ENCODE assay signal across 9 mouse cellular contexts in genomic region chr7:142386621-142387201, GRCm38 (mm10). TPM values are rescaled to one million over a fixed set of nuclear protein-coding genes. Genes with fewer than 3 reads are reported as not detected.
DNase-seq lines count a peak whose midpoint lies in the region; ATAC-seq and TF ChIP-seq lines count a peak whose summit lies in the region.
"Had no signal": no experiment of that assay in that cellular context is flagged by ENCODE, and none has a peak within 500 bp of the region (broad histone marks: within the 10 kb centered on the region; RNA-seq: fewer than 3 reads in every experiment).

No protein-coding gene starts in this region.

- no peak for TF ChIP-seq CTCF in liver, embryonic 14.5 days (IDR thresholded peaks at IDR 0.05; ENCODE audit: low read depth)

- H3K27ac ChIP-seq in embryonic facial prominence, embryonic 12.5 days = no peak overlapping the region
- peak overlapping the region; percentile 82 for H3K27ac ChIP-seq in hindbrain, embryonic 13.5 days
- H3K27ac ChIP-seq in liver, embryonic 14.5 days = peak overlapping the region; percentile 39

- H3K4me1 ChIP-seq in embryonic facial prominence, embryonic 12.5 days = peaks cover 17% of the 10 kb centered on the region
- H3K4me1 ChIP-seq in hindbrain, embryonic 13.5 days (replicated peaks) = peaks cover 24% of the 10 kb centered on the region
- H3K4me1 ChIP-seq in liver, embryonic 14.5 days (replicated peaks; ENCODE audit: control insufficient read depth in 2 of 2, insufficient read depth in 2 of 2, low read length in 1 of 2) = peaks cover 33 to 45% of the 10 kb centered on the region in 2 experiments

- peak overlapping the region; percentile 74 for H3K9ac ChIP-seq in embryonic facial prominence, embryonic 12.5 days
- H3K9ac ChIP-seq in hindbrain, embryonic 13.5 days = peak overlapping the region; percentile 86
- peak overlapping the region; percentile 68 for H3K9ac ChIP-seq in liver, embryonic 14.5 days (replicated peaks)

- no peak for TF ChIP-seq EP300 in liver, embryonic 14.5 days (IDR thresholded peaks at IDR 0.05; ENCODE audit: low read depth)

- no peaks in the 10 kb centered on the region for H3K9me3 ChIP-seq in embryonic facial prominence, embryonic 12.5 days
- H3K9me3 ChIP-seq in hindbrain, embryonic 13.5 days = no peaks in the 10 kb centered on the region
- no peaks in the 10 kb centered on the region for H3K9me3 ChIP-seq in liver, embryonic 14.5 days (ENCODE audit: control insufficient read depth, low read length)

- H3K36me3 ChIP-seq in embryonic facial prominence, embryonic 12.5 days = peaks cover 36% of the 10 kb centered on the region
- peaks cover 42% of the 10 kb centered on the region for H3K36me3 ChIP-seq in hindbrain, embryonic 13.5 days
- H3K36me3 ChIP-seq in liver, embryonic 14.5 days (replicated peaks; ENCODE audit: control insufficient read depth, insufficient read depth, low read depth) = peaks cover 39% of the 10 kb centered on the region

- H3K4me3 ChIP-seq in embryonic facial prominence, embryonic 12.5 days = peak overlapping the region; percentile 81
- H3K4me3 ChIP-seq in hindbrain, embryonic 13.5 days = peak overlapping the region; percentile 65
- peak overlapping the region; percentile 60 to 85 for H3K4me3 ChIP-seq in liver, embryonic 14.5 days (ENCODE audit: insufficient read depth in 1 of 2, low read depth in 2 of 2, low read length in 2 of 2)

- WGBS in embryonic facial prominence, embryonic 12.5 days = 66% methylated on average over 6 of the region's 6 CpGs
- WGBS in hindbrain, embryonic 13.5 days = 59% methylated on average over 6 of the region's 6 CpGs
- WGBS in liver, embryonic 14.5 days (ENCODE audit: insufficient replicate concordance) = 37% methylated on average over 6 of the region's 6 CpGs

- 0 out of 2 replicates have a peak, but pooled peaks have one; percentile 5 for ATAC-seq in embryonic facial prominence, embryonic 12.5 days (ENCODE audit: insufficient number of reproducible peaks, insufficient read depth, low FRiP score, low TSS enrichment)
- ATAC-seq in hindbrain, embryonic 13.5 days (ENCODE audit: low FRiP score) = peak; percentile 9; the same call in 1 of the 2 replicates
- ATAC-seq in liver, embryonic 14.5 days (ENCODE audit: insufficient read depth) = peak; percentile 56

- peak overlapping the region; percentile 93 for H3K4me2 ChIP-seq in embryonic facial prominence, embryonic 12.5 days (replicated peaks)
- peak overlapping the region; percentile 94 for H3K4me2 ChIP-seq in hindbrain, embryonic 13.5 days
- peak overlapping the region; percentile 95 for H3K4me2 ChIP-seq in liver, embryonic 14.5 days (ENCODE audit: low read depth)

- DNase-seq in adrenal gland, adult (ENCODE audit: inconsistent age in 2 of 2, low spot score in 1 of 2) = peak; percentile 73 to 90
- no peak for DNase-seq in adrenal gland, adult 18-20 months (ENCODE audit: low spot score in 2 of 2)
- peak; percentile 50 for DNase-seq in 3134 (ENCODE audit: extremely low read depth, insufficient read length, low spot score)
- DNase-seq in liver, embryonic 14.5 days (ENCODE audit: low read depth in 3 of 3, low spot score in 3 of 3) = peak in 1 of 3 experiments; percentile 40
- peak; percentile 33 to 50 for DNase-seq in thymus, postnatal 36 days
- no peak for DNase-seq in right cerebral cortex, postnatal 4 days

- no peaks in the 10 kb centered on the region for H3K27me3 ChIP-seq in embryonic facial prominence, embryonic 12.5 days
- peaks cover 6% of the 10 kb centered on the region; the same call in 1 of the 2 replicates for H3K27me3 ChIP-seq in hindbrain, embryonic 13.5 days
- H3K27me3 ChIP-seq in liver, embryonic 14.5 days (ENCODE audit: control insufficient read depth, insufficient read depth, low read length) = no peaks in the 10 kb centered on the region

RNA-seq across cellular contexts. Expression of gene Ctsd, which starts 1.1 kb away (rescaled TPM):
- total RNA-seq in adrenal gland, adult 18-20 months (2021) = 1,000 to 10,000 TPM; 1,152 to 1,350 TPM
- polyA plus RNA-seq in embryonic facial prominence, embryonic 12.5 days (2016; fragmentation: Nextera tagmentation; extraction: Ambion mirVana) = 208 and 210 TPM in 2 replicates
- polyA plus RNA-seq in hindbrain, embryonic 13.5 days (2015; fragmentation: Nextera tagmentation; extraction: Ambion mirVana) = 270 and 293 TPM in 2 replicates
- polyA plus RNA-seq in liver, embryonic 14.5 days (2012; rRNA removed) = 180 and 209 TPM in 2 replicates
- 324 and 349 TPM in 2 replicates for polyA plus RNA-seq in liver, embryonic 14.5 days (2014; fragmentation: Nextera tagmentation; extraction: Ambion mirVana)

RNA-seq across cellular contexts. Expression of gene Gm49369, which starts 4.2 kb away (rescaled TPM):
- total RNA-seq in adrenal gland, adult 18-20 months (2021) = 1 to 10 TPM; 3.1 to 9.4 TPM
- polyA plus RNA-seq in embryonic facial prominence, embryonic 12.5 days (2016; fragmentation: Nextera tagmentation; extraction: Ambion mirVana) = 0.67 TPM in 1 of 2 replicates, not detected in the other
- 0.36 TPM in 1 of 2 replicates, not detected in the other for polyA plus RNA-seq in hindbrain, embryonic 13.5 days (2015; fragmentation: Nextera tagmentation; extraction: Ambion mirVana)
- polyA plus RNA-seq in liver, embryonic 14.5 days (2012; rRNA removed) = 0.66 TPM in 1 of 2 replicates, not detected in the other
- polyA plus RNA-seq in liver, embryonic 14.5 days (2014; fragmentation: Nextera tagmentation; extraction: Ambion mirVana) = 0.29 TPM in 1 of 2 replicates, not detected in the other

RNA-seq across cellular contexts. Expression of gene Ifitm10, which starts 13.2 kb away (rescaled TPM):
- 1 to 10 TPM; 2.1 to 3.1 TPM for total RNA-seq in adrenal gland, adult 18-20 months (2021)
- 2.3 and 2.9 TPM in 2 replicates for polyA plus RNA-seq in embryonic facial prominence, embryonic 12.5 days (2016; fragmentation: Nextera tagmentation; extraction: Ambion mirVana)
- 2.3 and 2.6 TPM in 2 replicates for polyA plus RNA-seq in hindbrain, embryonic 13.5 days (2015; fragmentation: Nextera tagmentation; extraction: Ambion mirVana)
- polyA plus RNA-seq in liver, embryonic 14.5 days (2012; rRNA removed) = 0.87 and 1.1 TPM in 2 replicates
- polyA plus RNA-seq in liver, embryonic 14.5 days (2014; fragmentation: Nextera tagmentation; extraction: Ambion mirVana) = 1.0 and 1.3 TPM in 2 replicates

RNA-seq across cellular contexts. Expression of gene Syt8, which starts 47.9 kb away (rescaled TPM):
- total RNA-seq in adrenal gland, adult 18-20 months (2021) = not detected
- 0.35 TPM in 1 of 2 replicates, not detected in the other for polyA plus RNA-seq in embryonic facial prominence, embryonic 12.5 days (2016; fragmentation: Nextera tagmentation; extraction: Ambion mirVana)
- polyA plus RNA-seq in hindbrain, embryonic 13.5 days (2015; fragmentation: Nextera tagmentation; extraction: Ambion mirVana) = not detected in 2 replicates
- 0.03 and 0.57 TPM in 2 replicates for polyA plus RNA-seq in liver, embryonic 14.5 days (2012; rRNA removed)
- polyA plus RNA-seq in liver, embryonic 14.5 days (2014; fragmentation: Nextera tagmentation; extraction: Ambion mirVana) = not detected in 2 replicates
- total RNA-seq: heart, postnatal 14 days had no signal

RNA-seq across cellular contexts. Expression of gene Tnni2, which starts 54.9 kb away (rescaled TPM):
- 10 to 100 TPM in 1 of 2 experiments, under 1 TPM in 1; 0.83 to 10.2 TPM for total RNA-seq in adrenal gland, adult 18-20 months (2021)
- 7.1 and 9.6 TPM in 2 replicates for polyA plus RNA-seq in embryonic facial prominence, embryonic 12.5 days (2016; fragmentation: Nextera tagmentation; extraction: Ambion mirVana)
- 1.4 and 1.8 TPM in 2 replicates for polyA plus RNA-seq in hindbrain, embryonic 13.5 days (2015; fragmentation: Nextera tagmentation; extraction: Ambion mirVana)
- 1.7 and 2.1 TPM in 2 replicates for polyA plus RNA-seq in liver, embryonic 14.5 days (2012; rRNA removed)
- 2.1 and 2.2 TPM in 2 replicates for polyA plus RNA-seq in liver, embryonic 14.5 days (2014; fragmentation: Nextera tagmentation; extraction: Ambion mirVana)

Comparison
In these comparisons a context has a peak if more than half of its experiments do, and no peak if none do; other contexts are left out.
1. DNase-seq: peak in adrenal gland, adult (2 of 2), 3134 (single experiment) and thymus, postnatal 36 days (2 of 2); none in adrenal gland, adult 18-20 months (0 of 2) and right cerebral cortex, postnatal 4 days (single experiment).
2. ATAC-seq: peak in every context shown above with its lines; median percentile 56 in liver, embryonic 14.5 days; 9 in hindbrain, embryonic 13.5 days; 5 in embryonic facial prominence, embryonic 12.5 days.
3. Peak in every context shown above with its lines, with median percentiles within 50 percentile points of each other: H3K4me2 ChIP-seq, H3K4me3 ChIP-seq and H3K9ac ChIP-seq.